Mouse (Mus musculus) kidney, postnatal 14 days (tissue): Measurements from ENCODE around the gene Nfic.

Experiments
- DNase-seq: peaks from one replicate; pipeline ENCODE4 v3.0.0; 2022; ENCODE audit warnings: mixed read lengths

Gene Nfic

DNA sequence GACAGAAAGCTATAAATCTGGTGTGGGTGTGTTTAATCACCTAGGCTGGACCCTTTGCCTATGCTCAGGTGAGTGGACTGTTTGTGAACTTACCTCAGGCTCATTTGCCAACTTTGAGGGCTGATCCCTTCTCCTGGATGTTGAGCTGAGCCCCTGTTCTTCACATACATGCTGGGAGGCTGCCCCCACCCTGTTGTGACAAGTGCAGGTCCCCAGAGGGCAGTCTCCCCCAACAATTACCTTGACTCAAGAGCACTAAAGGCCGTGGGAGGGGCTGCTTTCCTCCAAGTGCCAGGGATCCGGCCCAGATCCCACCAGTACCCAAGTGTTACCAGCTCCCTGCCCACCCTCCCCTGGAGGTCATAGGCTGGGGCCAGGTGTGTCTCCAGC lies 29.6 kb upstream of the Nfic start:
- no peak for DNase-seq

DNA sequence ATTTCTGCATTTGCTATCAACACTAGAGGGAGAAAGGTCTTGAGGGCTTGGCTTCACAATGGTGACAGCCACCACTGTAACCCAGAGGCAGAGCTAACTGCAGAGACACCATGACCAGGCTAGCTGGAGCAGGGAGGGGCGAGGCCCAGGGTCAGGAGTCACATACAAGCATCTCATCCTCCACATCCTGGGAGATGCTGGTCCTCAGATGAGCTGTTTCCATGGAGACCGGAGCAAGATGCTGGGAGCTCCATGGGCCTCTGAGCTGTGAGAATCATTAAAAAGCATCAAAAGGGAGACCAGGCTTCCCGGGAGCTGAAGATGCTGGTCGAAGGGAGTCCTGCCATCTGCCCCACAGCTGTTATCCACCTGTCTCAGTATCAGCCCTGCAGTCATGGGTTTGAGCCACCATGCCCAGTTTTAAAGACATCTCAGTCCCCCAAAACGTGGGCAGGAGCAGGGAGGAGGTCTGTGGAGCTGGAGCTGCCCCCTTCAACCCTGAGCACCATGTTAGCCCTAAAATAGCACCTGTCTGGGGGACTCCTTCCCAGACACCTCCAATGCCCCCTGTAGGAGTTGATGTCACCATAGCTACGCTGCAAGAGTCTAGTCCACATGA lies 29.1 kb upstream of the Nfic start:
- DNase-seq: no peak

DNA sequence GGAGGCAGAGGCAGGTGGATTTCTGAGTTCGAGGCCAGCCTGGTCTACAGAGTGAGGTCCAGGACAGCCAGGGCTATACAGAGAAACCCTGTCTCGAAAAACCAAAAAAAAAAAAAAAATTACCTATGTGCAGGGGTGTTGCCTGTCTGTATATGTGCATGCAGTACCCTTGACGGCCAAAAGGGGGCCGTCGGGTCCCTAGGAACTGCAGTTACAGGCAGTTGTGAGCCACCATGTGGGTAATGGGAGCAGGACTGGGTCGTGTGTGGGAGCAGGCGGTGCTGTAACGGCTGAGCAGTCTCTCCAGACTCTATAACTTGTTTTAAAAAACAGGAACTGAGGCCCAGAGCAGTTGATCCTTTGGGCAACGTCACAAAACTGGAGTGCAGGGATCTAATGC lies 28.5 kb upstream of the Nfic start:
- peak; percentile 44 for DNase-seq

DNA sequence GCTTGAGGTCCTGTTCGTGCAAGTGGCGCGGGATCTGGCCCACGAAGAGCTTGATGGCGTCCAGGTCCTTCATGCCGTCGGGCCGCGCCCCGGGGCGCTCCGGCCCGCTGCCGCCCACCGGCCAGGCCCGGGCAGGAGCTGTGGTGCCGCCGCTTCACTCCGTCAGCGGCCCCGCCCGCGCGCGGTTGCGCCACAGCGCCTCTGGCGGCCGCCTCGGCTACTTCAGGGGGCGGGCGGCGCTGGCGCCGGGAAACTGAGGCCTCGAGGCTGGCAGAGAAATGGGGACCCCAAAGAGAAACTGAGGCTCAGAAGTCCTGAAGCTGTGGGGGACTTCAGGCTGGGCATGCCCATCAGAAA lies 27.1 kb upstream of the Nfic start, which contains the start of gene Celf5:
TSS of gene Celf5 (minus strand) at position 177 of the 357 bp plus-strand sequence.
- peak; percentile 62 for DNase-seq

DNA sequence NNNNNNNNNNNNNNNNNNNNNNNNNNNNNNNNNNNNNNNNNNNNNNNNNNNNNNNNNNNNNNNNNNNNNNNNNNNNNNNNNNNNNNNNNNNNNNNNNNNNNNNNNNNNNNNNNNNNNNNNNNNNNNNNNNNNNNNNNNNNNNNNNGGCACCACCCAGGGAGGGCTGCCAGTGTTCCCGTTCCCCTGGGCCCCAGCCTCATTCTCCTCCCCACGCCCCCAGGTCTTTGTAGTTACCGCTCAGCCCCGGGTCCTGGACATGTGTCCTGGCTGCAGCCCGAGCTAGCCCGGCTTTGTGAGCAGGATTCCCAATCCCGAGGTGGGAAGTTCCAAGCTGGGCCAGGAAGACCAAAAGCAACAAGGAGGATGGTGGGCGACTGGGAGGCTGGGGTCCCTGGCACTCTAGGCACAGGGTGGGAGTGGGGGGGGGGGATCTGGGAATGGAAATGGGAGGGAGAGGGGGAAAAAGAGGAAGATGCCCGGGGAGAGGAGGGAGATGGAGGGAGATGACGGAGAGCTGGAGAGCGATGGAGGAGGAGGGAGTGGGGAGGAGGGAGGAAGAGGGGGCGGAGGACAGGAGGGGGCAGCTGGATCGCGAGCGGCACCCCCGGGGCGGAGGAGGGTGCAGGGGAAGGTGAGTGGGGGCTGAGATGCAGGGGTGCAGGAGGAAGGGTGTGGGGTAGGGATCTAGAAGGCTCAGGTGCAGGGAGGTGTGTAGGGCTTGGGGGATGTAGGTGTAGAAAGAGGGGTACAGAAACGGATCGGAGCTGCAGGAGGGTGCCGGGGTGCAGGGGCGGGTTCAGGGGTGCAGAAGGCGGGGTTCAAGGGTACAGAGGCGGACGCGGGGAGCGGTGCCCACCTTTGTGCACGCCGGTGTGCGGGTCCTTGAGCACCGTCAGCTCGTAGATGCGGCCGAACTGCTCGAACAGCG lies 26.4 kb upstream of the Nfic start:
- DNase-seq: no peak

DNA sequence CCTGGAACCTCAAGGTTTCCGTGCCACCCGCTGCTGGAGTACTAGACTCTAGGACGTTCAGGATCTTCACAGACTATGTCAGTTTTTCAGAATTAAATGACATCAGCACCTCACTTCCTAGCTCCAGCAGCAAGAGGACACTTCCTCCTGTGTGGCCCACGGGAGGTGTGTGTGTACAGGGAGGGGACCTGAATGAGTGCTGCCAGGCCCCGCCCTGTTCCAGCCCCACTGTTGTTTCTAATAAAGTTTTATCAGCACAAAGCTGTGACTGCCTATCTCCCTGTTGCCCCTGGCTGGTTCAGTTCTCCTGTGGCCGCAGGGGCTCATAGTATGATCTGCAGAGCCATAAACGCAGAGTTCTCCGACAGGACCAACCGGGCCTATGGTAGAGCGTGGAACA lies 19.0 kb upstream of the Nfic start:
- no peak for DNase-seq

DNA sequence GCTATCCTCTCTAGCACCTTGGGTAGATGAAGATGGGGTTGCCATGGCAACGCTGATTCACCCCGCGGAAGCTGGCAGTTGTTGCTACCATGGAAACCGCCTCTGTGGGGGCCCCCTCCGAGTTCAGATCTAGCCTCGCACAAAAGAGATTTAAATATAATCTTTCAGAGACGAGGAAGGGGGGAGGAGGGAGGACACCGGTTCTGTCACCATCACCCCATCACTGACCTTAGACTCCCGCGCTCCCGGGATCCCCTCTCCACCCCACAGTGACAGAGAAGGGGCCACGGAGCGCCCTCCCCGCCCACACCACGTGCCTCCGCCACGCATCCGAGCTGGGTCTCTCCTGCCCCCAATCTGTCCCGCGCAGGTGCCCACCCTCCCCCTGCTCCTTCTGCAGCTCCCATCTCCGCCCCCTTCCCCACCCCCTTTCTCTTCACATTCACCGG lies 17.6 kb upstream of the Nfic start:
- DNase-seq: no peak

DNA sequence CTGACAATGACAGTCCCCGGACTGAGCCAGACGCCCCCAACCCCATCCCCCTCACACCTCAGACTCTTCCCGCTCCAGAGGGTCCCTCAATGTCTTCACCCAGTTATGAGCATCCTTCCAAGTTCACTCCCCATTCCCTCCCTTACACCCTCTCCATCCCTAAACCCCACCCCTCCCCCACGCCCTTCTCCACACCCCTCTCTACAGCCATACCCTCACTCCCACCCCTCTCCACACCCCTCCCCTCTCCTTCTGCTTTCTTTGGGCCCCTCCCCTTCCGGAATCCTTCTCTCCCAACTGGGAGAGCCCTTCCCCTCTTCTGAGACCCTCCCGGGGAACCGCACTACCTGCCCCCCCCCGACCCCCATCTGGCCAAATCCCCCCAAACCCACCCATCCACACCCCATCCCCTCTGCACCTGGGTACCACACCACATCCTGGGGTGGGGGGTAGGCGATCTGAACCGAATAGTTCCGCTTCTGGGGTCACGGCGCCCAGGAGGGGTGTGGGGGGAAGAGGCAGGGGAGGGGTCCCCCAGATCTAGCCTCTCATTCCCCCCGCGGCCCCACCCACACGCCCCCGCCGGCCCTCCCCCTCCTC lies 17.1 kb upstream of the Nfic start:
- no peak for DNase-seq

DNA sequence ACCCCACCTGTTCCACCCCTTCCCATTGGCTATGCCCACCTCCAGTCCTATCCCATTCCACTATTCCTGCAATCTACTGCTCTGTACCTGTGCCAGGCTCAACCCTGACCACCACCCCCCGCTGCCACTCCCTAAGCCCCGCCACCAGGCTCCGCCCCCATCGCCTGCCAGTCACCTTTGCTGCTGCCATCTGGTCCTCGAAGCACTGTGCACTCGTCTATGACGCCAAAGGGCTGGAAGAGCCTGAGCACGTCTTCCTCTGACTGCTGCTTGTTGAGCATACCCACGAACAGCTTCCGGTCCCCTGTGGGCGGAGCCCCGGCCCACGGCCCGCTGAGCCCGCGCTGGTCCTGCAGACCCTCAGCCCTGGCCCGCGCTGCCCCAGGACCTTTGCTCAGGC lies 15.0 kb upstream of the Nfic start:
- DNase-seq: no peak

DNA sequence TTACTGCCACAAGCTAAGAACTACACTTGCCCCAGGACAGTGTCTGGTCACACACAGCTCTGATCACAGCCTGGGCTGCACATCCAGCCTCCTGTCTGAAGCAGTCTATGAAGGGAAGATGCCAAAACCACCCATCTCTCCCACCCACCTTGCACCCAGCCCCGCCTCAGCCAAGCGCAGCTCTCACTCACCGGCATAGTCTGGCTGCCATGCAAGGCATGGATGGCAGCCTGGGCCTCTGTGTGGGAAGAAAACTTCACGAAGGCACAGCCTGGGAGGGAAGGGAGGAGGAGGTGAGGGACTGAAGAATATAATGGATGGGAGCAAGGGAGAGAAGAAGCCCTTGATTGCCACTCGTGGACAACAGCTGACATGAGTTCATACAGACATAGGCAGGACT lies 13.8 kb upstream of the Nfic start:
- no peak for DNase-seq

DNA sequence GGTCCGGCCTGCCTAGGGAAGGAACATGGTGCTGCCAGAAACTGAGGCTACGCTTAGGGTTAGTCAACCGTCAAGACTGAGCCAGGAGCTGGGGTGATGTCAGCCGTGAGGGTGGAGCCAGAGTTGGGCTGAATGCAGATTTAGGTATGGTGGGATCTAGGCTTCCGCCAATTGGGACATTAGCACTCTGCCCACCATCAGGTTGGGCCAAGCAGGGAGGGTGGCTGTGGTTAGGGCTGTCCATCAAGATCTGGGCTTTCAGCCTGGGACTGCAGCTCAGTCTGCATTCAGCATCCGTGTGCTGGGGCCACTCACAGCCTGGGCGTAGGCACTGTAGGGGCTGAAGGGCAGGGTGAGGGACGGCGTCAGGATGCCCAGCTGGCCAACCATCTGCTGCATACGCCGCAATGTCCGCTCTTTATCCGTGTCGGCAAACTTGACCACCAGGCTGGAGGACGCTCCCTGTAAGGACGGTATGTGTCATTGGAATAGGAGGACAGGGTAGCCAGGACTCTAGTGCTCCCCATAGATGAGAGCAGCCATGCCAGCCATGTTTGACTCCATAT lies 12.3 kb upstream of the Nfic start:
- no peak for DNase-seq

DNA sequence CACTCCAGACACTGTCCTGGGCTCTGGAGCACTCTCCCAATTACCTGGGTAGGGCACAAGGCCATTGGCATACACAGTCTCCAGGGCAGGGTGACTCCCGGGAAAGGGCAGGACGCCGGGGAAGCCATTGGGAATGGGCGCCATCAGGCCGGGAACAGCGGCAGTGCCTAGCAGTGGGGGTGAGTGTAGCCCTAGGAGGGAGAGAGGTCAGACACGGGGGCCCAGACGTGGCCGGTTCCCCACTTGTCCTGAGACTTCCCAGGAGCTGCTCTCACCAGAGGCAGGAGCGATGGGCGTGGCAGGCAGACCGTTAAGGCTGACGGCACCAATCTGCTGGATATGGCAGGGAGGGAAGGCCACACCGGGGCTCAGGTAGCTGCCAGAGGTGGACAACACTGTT lies 11.4 kb upstream of the Nfic start:
- DNase-seq: no peak

DNA sequence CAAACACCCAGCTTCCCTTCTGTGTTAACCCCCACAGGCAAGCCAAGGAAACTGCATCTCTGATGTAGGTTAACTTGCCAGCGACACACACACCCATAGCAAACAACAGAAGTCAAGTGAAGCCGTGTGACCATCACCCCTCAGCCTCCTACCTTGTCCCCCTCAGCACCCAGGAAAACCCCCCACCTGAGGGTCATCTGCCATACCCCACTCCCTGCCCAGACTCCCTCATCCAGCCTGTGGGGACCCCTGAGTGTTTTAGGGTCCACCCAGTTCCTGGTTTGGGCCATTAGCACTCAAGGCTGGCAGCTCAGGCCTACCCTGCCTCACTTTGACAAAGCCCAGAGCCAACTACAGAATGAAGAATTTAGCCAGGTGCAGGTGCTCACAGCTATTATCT lies 10.6 kb upstream of the Nfic start:
- DNase-seq: no peak

DNA sequence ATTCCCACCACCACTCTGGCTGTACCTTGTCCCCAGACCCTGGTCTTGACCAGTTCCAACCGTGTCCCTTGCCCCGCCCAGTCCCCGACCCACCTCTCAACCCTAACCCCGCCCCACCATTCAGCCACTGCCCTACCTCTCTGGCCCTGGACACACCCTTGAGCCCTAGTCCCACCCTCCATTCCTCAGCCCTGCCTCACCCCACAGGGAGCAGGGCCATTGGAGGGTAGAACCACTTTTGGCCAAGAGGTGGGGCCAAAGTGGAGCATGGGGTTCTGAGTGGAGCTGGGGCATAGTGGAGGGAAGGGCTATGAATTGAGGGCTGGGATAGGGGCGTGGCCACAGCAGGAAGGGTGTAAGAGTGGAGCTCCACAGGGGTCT lies 9.8 kb upstream of the Nfic start:
- no peak for DNase-seq

DNA sequence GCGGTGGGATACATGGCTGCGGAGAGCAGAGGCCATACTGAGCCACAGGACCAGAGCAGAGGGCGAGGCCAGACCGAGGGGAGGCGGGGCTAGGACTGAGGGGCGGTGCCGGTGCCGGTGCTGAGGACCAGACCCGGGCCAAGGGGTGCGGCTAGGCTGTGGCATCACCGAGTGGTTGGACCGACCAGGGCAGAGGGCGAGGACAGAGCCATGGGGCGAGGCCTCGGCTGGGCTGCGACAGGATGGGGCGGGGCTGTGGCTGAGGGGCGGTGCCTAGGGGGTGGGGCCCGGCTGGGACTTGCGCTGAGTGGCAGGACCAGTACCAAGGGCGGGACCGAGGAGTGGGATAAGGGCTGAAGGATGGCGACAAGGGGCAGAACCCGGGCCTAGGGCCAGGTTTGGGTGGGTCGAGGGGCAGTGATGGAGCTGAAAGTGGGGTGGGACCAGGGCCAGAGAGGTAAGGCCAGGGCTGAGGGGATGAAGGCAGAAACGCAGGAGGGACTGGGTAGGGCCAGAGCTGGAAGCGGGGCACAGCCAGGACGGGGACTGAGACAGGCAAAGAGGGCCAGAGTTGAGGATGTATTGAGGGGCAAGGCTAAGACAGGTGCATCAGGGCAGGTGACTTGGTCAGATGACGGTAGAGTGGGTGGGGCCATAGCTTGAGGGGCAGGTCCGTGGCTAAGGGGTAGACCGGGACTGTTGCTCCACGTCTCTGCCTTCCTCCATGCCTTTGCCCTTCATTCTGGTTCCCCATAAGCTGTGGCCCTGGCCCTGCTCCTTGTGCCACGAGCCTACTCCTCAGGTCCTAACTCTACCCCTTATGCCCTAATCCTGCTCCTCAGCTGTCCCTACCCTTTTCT lies 9.2 kb upstream of the Nfic start:
- peak; percentile 65 for DNase-seq

DNA sequence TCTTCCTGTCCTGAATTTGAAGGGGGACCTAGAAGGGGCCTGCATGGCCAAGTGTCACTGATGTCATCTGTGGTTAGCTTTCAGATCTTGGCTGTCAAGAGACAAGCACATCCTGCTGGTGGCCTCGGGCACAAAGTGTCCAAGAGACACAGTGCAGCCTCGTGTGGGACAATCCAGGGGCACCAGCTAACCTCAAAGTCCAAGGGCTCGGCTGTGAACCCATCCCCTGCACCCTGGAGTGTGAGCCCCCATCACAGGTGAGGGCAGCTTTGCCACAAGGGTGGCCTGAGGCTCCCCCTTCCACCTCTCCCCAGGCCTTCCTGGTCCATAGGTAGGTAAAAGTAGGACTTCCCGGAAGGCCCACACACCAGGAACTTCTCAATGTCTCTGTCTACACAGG lies 8.1 kb upstream of the Nfic start:
- DNase-seq: no peak

DNA sequence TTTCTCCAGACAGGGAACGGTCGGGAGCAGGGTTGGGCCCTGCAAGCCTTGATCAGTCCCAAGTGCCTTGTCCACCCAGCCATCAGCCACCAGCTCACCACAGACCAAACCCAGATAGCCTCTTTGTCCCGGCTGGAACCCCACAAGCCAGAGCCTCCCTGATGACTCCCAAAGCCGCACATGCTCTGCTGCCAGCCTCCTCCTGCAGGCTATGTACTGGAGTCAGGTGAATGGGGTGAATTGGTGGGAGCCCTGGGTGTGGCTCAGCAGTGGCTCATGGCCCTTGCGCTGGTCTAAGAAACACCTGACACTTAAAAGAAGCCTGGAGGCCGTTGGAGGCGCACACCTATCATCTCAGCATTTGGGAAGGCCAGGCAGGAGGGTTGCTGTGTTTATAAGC lies 7.5 kb upstream of the Nfic start:
- DNase-seq: no peak

DNA sequence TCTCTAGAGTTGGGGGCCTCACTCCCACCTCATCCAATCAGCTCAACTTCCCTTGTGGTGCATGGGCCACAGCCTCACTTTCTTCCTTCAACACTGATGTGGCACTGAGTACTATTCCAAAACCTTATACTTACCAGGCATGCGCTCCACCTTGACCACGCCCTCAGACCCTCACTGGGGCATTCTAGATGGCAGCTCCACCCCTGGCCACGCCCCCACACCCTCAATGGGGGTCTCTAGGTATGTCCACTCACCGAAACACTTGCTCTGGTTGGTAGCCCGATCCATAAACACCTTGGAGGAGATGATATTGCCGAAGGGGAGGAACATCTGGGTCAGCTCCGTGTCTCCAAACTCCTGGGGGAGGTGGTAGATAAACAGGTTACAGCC lies 7.0 kb upstream of the Nfic start:
- no peak for DNase-seq

DNA sequence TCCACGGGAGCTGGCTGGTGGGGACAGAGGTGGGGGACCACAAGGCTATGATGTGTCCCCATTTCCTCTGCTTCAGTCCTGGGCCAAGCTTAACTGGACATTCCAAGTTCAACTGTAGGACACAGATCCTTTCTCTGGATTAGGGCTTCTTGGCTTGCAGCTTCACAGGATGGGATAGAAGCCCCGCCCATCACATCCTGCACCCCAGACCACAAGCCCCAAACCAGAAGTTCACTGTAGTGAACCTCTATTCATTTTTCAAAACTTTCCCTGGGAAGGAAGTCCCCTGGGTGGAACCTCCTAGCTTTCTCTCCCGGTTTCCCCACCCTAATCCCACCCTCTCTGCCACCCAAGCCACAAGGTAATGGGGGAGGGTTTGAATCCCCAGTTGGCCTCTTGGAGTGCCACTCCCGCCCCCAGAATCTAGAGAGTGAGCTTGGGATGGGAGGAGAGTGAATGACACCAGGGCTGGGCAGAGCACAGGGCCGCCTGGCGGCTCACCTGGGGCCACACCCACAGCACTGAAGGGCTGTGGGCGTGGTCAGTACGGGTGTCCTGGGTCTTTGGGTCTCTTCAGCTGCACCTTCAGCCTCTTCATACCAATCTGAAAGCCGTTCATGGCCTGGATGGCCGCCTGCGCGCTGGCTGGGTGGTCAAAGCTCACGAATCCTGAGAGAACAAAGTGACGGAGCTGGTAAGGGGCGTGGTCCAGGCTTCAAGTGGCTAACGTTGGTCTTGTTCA lies 6.4 kb upstream of the Nfic start:
- DNase-seq: no peak

DNA sequence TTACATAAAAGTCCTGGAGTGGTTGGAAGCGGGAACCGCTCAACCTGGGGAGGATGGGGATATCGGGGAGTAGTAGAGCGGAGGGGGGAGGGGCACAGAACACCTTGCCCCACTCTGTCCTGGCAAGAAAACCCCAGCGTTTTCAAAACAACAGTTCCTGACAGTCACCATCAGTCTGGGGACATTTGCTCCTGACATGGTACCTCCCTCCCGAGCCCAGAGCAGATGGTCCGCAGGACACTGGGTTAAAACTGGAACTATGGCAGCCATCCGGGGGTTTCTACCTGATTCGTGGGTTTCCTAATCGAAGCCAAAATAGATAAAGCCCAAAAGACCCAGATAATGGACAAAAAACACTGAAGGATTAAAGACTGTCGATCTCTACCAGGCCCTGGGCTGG lies 5.5 kb upstream of the Nfic start:
- no peak for DNase-seq

DNA sequence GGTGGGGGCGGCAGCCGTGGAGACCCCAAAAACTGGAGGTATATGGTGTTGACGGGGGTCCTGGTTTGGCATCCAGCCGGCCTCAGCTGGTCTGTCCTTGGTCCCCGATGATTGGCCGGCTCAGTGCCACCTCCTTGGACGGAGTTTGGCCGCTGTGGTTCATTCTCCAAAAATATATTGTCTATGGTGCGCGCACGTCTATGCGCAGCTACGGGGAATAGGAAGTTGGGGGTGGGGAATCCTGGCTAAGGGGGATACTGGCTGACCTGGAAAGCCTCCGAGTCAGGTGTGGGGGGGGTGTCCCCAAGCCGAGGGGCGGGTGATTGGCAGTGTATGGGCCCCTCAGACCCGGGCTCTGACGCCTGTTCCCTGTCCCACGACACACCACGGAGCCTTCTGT lies 5.0 kb upstream of the Nfic start:
- DNase-seq: no peak

DNA sequence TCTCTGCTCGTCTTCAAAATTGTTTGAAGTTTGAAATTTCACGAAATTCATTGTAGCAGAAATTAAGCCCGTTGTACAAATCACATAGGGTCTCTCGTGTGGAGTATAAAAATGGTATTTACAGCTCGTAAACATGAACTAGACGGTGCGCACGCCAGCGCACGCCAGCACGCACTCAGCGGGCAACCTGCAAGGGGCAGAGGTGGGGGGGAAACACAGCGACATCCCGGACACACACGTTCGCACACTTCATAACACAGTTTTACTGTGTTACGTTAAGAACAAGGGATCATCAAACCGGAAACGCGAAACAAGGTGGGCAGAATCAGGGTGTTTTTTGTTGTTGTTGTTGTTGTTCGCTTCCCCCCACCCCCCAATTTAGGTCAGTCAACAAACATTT lies 4.0 kb upstream of the Nfic start:
- DNase-seq: no peak
